Mouse (Mus musculus) hindbrain, embryonic 14.5 days (tissue): ENCODE measurements around the gene Hip1. TPM values are rescaled to one million over a fixed set of nuclear protein-coding genes. Genes with fewer than 3 reads are reported as not detected.
"Not testable (repeated sequence)": the region's sequence is repeated elsewhere in the genome, so short reads cannot be mapped to it uniquely, and the experiment has no call there.

Experiments used
- ATAC-seq: fragments of 200-750 bp; cut with Nextera tagmentation; 2 replicates; pipeline ENCODE4 v1.8.0; 2017; ENCODE audit warnings: moderate number of reproducible peaks, mild to moderate bottlenecking, moderate TSS enrichment, moderate library complexity; ENCODE audit not compliant: low FRiP score
- DNase-seq: peaks from one replicate; pipeline ENCODE4 v3.0.0-alpha.2; 2015; ENCODE audit warnings: low spot score
- H3K27ac ChIP-seq: fragments of 300-500 bp; sonication (generic); 2 replicates; pipeline ENCODE4 v1.5.1; 2014; ENCODE audit warnings: mild to moderate bottlenecking, moderate library complexity
- H3K27me3 ChIP-seq: fragments of 300-500 bp; sonication (generic); 2 replicates; pipeline ENCODE4 v1.6.1; 2014; ENCODE audit warnings: mild to moderate bottlenecking, low read length, mixed read lengths; ENCODE audit not compliant: control insufficient read depth, insufficient read depth
- H3K36me3 ChIP-seq: fragments of 300-500 bp; sonication (generic); replicated peaks from 2 replicates; pipeline ENCODE4 v1.6.1; 2014; ENCODE audit not compliant: control insufficient read depth, insufficient read depth
- H3K4me1 ChIP-seq: fragments of 300-500 bp; sonication (generic); replicated peaks from 2 replicates; pipeline ENCODE4 v1.6.1; 2014; ENCODE audit warnings: antibody characterized with exemption, low read length, mixed read lengths; ENCODE audit not compliant: control insufficient read depth, insufficient read depth
- H3K4me2 ChIP-seq: fragments of 300-500 bp; sonication (generic); replicated peaks from 2 replicates; pipeline ENCODE4 v1.6.1; 2014; ENCODE audit warnings: mild to moderate bottlenecking, moderate library complexity
- H3K4me3 ChIP-seq: fragments of 300-500 bp; sonication (generic); replicated peaks from 2 replicates; pipeline ENCODE4 v1.5.1; 2014; ENCODE audit warnings: mild to moderate bottlenecking, low read length
- H3K9ac ChIP-seq: fragments of 300-500 bp; sonication (generic); 2 replicates; pipeline ENCODE4 v1.6.1; 2014
- H3K9me3 ChIP-seq: fragments of 300-500 bp; sonication (generic); 2 replicates; pipeline ENCODE4 v1.6.1; 2016; ENCODE audit warnings: low read length; ENCODE audit not compliant: control insufficient read depth
- WGBS: fragments of 180-500 bp; shearing (Covaris S2); extraction: QIAGEN DNeasy Blood & Tissue Kit; methylation state at CpG from one replicate; pipeline ENCODE4 v1.1.7; 2014; 5-methylcytosine and 5-hydroxymethylcytosine counted together
- polyA plus RNA-seq: library from polyadenylated mRNA; unstranded; fragments of >200 nt; fragmentation: Nextera tagmentation; extraction: Ambion mirVana; gene quantifications from 2 replicates; pipeline ENCODE4 v1.2.1, GENCODE M21; 2014

Hip1 gene
- polyA plus RNA-seq, 1 experiment from 2014 or later = 48.4 TPM

GRCm38 (mm10) chr5:135465833-135466291 is 79.1 kb downstream of the Hip1 start:
- Histone ChIP-seq H3K4me2 (no peak overlapping the region), H3K4me1 (peaks cover 9% of the 10 kb centered on the region), H3K4me3 (no peak overlapping the region), H3K9me3 (no peaks in the 10 kb centered on the region), H3K36me3 (no peaks in the 10 kb centered on the region), H3K27ac (peak overlapping the region; percentile 63), H3K9ac (no peak overlapping the region), H3K27me3 (no peaks in the 10 kb centered on the region)
- WGBS = 40% methylated on average over 7 of the region's 7 CpGs
- ATAC-seq = no peak; the same call in 1 of the 2 replicates
- no peak for DNase-seq

DNA sequence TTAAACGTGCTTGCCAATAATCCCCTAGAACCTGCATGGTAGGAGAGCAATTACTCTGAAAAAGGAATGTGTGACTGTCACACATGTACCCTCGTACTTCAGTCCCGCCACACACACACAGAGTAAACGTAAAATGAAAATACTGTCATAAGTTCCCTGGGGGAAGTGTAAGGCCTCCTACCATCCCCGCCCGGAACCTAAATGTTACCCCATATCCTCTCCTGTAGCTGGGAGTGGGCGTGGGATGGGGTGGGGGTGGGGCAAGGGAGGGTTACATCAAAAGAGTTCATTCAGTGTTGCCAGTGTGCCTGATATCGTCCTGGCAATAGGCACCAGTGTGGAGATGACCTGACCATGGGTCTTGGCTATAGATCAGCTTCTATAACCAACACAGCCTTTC is 81.5 kb downstream of the Hip1 start:
- Histone ChIP-seq H3K9me3 (no peaks in the 10 kb centered on the region), H3K27me3 (no peaks in the 10 kb centered on the region), H3K4me2 (no peak overlapping the region), H3K9ac (no peak overlapping the region), H3K4me1 (peaks cover 14% of the 10 kb centered on the region), H3K36me3 (peaks cover 9% of the 10 kb centered on the region), H3K27ac (no peak overlapping the region), H3K4me3 (no peak overlapping the region)
- no peak for DNase-seq
- WGBS = 83% methylated on average over 8 of the region's 8 CpGs
- ATAC-seq = no peak

DNA sequence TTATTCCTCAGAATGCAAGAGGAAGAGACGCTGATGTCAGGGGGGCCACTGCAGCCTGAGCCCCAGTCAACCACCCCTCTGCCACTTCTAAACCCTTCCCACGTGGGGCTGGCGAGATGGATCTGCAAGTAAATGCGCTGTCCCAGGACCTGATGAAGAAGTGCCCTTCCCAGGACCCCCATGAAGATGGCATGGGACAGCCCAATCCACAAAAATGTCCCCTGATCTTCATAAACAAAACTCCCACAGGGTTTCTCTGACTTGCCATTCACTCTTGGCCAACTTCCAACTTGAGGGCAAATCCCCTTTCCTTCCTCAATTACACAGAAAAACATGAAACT is 84.1 kb downstream of the Hip1 start:
- Histone ChIP-seq H3K4me3 (no peak overlapping the region), H3K27me3 (no peaks in the 10 kb centered on the region), H3K27ac (peak overlapping the region; percentile 80), H3K9me3 (no peaks in the 10 kb centered on the region), H3K4me1 (peaks cover 6% of the 10 kb centered on the region), H3K36me3 (peaks cover 32% of the 10 kb centered on the region), H3K4me2 (no peak overlapping the region), H3K9ac (no peak overlapping the region)
- WGBS = 42% methylated on average over 4 of the region's 4 CpGs
- ATAC-seq (no peak), DNase-seq (no peak)

GRCm38 (mm10) chr5:135460152-135460832 is 84.6 kb downstream of the Hip1 start:
- 42% methylated on average over 12 of the region's 12 CpGs for WGBS
- H3K27ac ChIP-seq = peak overlapping the region; percentile 80
- no peaks in the 10 kb centered on the region for H3K27me3 ChIP-seq
- H3K4me1 ChIP-seq = peaks cover 6% of the 10 kb centered on the region
- H3K4me3 ChIP-seq = no peak overlapping the region
- no peaks in the 10 kb centered on the region for H3K9me3 ChIP-seq
- H3K9ac ChIP-seq = no peak overlapping the region
- DNase-seq (peak; percentile 52), ATAC-seq (peak; percentile 70; the same call in 1 of the 2 replicates)
- H3K36me3 ChIP-seq = peaks cover 35% of the 10 kb centered on the region
- no peak overlapping the region for H3K4me2 ChIP-seq

DNA sequence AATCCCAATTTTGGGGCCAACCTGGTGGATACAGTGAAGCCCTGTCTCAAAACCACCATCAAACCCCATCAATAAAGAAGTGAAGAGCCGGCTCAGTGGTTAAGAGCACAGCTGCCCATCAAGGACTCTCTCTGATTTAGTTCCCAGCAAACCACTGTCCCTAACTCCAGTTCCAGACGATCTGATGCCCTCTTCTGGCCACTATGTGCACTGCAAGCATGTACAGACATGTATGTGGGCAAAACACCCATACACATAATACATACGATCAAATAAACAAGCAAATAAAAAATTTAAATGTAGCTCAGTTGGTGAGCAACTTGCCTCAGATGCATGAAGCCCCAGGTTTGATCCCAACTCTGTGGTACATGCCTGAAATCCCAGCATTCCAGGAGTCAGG is 85.4 kb downstream of the Hip1 start:
- no peak for DNase-seq
- WGBS = 76% methylated on average over 3 of the region's 3 CpGs
- peaks cover 42% of the 10 kb centered on the region for H3K36me3 ChIP-seq

GRCm38 (mm10) chr5:135457961-135458360 is 87.0 kb downstream of the Hip1 start:
- no peak overlapping the region for H3K4me3 ChIP-seq
- no peak overlapping the region for H3K9ac ChIP-seq
- peaks cover 6% of the 10 kb centered on the region for H3K4me1 ChIP-seq
- H3K4me2 ChIP-seq = no peak overlapping the region
- no peaks in the 10 kb centered on the region for H3K27me3 ChIP-seq
- H3K9me3 ChIP-seq = no peaks in the 10 kb centered on the region
- H3K36me3 ChIP-seq = peaks cover 46% of the 10 kb centered on the region
- H3K27ac ChIP-seq = no peak overlapping the region
- no peak for ATAC-seq
- no peak for DNase-seq
- 93% methylated on average over 16 of the region's 16 CpGs for WGBS

More for the DNA sequence above, 85.4 kb downstream of the Hip1 start:
- Histone ChIP-seq H3K4me2 (no peak overlapping the region), H3K27ac (no peak overlapping the region), H3K4me3 (no peak overlapping the region), H3K4me1 (peaks cover 6% of the 10 kb centered on the region), H3K27me3 (no peaks in the 10 kb centered on the region), H3K9ac (no peak overlapping the region), H3K9me3 (no peaks in the 10 kb centered on the region)
- no peak for ATAC-seq

DNA sequence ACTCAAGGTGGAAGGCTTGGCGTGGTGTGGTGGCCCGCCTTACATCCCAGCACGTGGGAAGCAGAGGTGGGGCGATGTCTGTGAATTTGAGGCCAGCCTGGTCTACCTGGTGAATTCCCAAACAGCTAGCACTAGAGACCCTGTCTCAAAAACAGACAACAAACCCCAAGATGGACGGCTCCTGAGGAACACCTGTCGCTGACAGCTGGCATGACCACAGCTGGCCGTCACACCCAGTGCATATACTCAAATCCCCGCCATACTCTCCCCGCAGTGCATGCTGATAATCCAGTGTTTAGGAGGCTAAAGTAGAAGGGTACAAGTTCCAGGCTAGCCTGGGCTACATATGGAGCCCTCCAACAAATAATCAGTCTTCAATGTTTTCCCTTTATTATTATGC is 88.4 kb downstream of the Hip1 start:
- H3K4me1 ChIP-seq = peaks cover 6% of the 10 kb centered on the region
- H3K4me3 ChIP-seq = no peak overlapping the region
- no peaks in the 10 kb centered on the region for H3K27me3 ChIP-seq
- H3K4me2 ChIP-seq = no peak overlapping the region
- peaks cover 51% of the 10 kb centered on the region for H3K36me3 ChIP-seq
- no peaks in the 10 kb centered on the region for H3K9me3 ChIP-seq
- WGBS = 96% methylated on average over 9 of the region's 9 CpGs
- ATAC-seq = no peak
- no peak overlapping the region for H3K9ac ChIP-seq
- H3K27ac ChIP-seq = no peak overlapping the region
- no peak for DNase-seq

GRCm38 (mm10) chr5:135454256-135454655 is 90.7 kb downstream of the Hip1 start:
- Histone ChIP-seq H3K36me3 (peaks cover 73% of the 10 kb centered on the region), H3K27me3 (no peaks in the 10 kb centered on the region), H3K4me2 (no peak overlapping the region), H3K9me3 (no peaks in the 10 kb centered on the region), H3K27ac (no peak overlapping the region), H3K4me1 (no peaks in the 10 kb centered on the region), H3K4me3 (no peak overlapping the region), H3K9ac (no peak overlapping the region)
- DNase-seq (no peak), ATAC-seq (no peak)
- 98% methylated on average over 2 of the region's 2 CpGs for WGBS

DNA sequence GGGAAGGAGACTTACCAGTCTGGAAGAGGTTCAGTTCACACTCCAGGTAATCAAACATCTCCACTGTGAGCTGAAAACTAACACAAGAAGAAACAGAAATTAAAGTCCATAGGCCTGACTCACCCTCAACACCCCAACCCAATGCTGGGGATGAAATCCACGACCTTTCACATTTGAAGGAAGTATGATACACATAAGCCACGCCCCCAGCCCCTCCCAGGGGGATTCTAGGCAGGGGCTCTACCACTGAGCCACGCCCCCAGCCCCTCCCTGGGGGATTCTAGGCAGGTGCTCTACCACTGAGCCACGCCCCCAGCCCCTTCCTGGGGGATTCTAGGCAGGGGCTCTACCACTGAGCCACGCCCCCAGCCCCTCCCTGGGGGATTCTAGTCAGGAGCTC is 93.4 kb downstream of the Hip1 start:
- H3K9me3 ChIP-seq, H3K4me3 ChIP-seq, ATAC-seq, DNase-seq, H3K4me2 ChIP-seq, H3K4me1 ChIP-seq, H3K27me3 ChIP-seq, H3K27ac ChIP-seq, H3K9ac ChIP-seq: not testable (repeated sequence)
- 86% methylated on average over 5 of the region's 5 CpGs for WGBS
- H3K36me3 ChIP-seq = peaks cover 70% of the 10 kb centered on the region

GRCm38 (mm10) chr5:135451100-135451499 is 93.8 kb downstream of the Hip1 start:
- Histone ChIP-seq H3K4me2 (no peak overlapping the region), H3K36me3 (peaks cover 65% of the 10 kb centered on the region), H3K27me3 (no peaks in the 10 kb centered on the region), H3K9me3 (no peaks in the 10 kb centered on the region), H3K4me3 (no peak overlapping the region), H3K27ac (no peak overlapping the region), H3K4me1 (no peaks in the 10 kb centered on the region), H3K9ac (no peak overlapping the region)
- DNase-seq = no peak
- ATAC-seq = no peak
- 80% methylated on average over 8 of the region's 8 CpGs for WGBS
